Mouse (Mus musculus): ENCODE measurements at regions not wholly inside any gene's neighbourhood (a gene's known extent, or its start where the extent isn't known, plus 50 kb on each side); places are given as distances from the start of the nearest gene placed in this dataset.

DNA sequence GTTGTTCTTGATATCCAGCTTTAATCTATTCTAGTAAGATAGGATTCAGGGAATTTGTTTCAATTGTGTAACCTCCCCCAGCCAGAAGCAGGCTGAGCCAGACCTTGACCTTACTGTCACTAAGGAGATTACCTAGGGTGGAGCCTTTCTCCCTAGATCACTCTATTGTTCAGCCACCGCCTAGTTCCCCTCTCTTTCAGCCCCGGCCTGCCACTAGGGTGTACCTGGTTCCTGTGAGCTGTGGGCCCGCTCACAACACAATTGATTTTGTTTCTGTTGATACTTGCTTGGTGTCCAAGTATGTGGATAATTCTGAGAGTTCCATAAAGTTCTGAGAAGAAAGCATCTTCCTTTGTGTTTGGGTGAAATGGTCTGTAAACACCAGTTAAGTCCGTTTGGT is 228.8 kb upstream of the Fam3c start:
- Histone ChIP-seq H3K4me2 (ENCODE audit: low read length) (no peak overlapping the region), H3K9ac (ENCODE audit: low read depth, low read length) (no peak overlapping the region), H3K4me1 (replicated peaks; ENCODE audit: insufficient read depth, low read length) (no peaks in the 10 kb centered on the region), H3K27me3 (ENCODE audit: insufficient read depth, low read length) (no peaks in the 10 kb centered on the region), H3K4me3 (replicated peaks; ENCODE audit: low read depth, low read length) (no peak overlapping the region), H3K36me3 (ENCODE audit: insufficient read depth, low read length) (no peaks in the 10 kb centered on the region), H3K27ac (no peak overlapping the region), H3K9me3 (replicated peaks; ENCODE audit: low read length) (no peaks in the 10 kb centered on the region)
- no peak for TF ChIP-seq CTCF (IDR thresholded peaks at IDR 0.05; ENCODE audit: low read depth)
- no peak for DNase-seq (ENCODE audit: low spot score)
- WGBS = 73% methylated on average over 4 of the region's 4 CpGs
- ATAC-seq (replicated peaks; ENCODE audit: low FRiP score, low read depth) = no peak

DNA sequence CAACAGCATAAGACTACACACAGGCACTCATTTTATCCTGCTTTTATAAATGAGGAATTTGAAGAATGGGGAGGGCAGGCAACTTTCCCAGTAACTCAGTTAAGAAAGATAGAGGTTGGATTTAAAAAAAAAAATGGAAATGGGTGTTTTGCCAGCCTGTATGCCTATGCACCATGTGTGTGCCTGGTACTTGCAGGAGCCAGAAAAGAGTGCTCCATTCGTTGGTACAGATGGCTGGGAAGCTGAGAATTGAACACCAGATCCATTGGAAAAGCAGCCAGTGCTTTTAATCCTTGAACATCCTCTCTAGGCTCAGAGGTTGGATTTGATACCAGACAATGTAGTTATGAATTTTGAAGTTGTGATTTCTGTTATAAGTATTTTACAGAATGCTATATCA is 216.9 kb upstream of the Fam3c start:
- Histone ChIP-seq H3K4me1 (replicated peaks; ENCODE audit: insufficient read depth, low read length) (no peaks in the 10 kb centered on the region), H3K9me3 (replicated peaks; ENCODE audit: low read length) (no peaks in the 10 kb centered on the region), H3K4me3 (replicated peaks; ENCODE audit: low read depth, low read length) (no peak overlapping the region), H3K36me3 (ENCODE audit: insufficient read depth, low read length) (no peaks in the 10 kb centered on the region), H3K4me2 (ENCODE audit: low read length) (no peak overlapping the region), H3K27ac (no peak overlapping the region), H3K27me3 (ENCODE audit: insufficient read depth, low read length) (no peaks in the 10 kb centered on the region), H3K9ac (ENCODE audit: low read depth, low read length) (no peak overlapping the region)
- no peak for DNase-seq (ENCODE audit: low spot score)
- TF ChIP-seq CTCF (IDR thresholded peaks at IDR 0.05; ENCODE audit: low read depth) = no peak
- no peak for ATAC-seq (replicated peaks; ENCODE audit: low FRiP score, low read depth)
- WGBS = 61% methylated on average over 1 of the region's 1 CpGs

DNA sequence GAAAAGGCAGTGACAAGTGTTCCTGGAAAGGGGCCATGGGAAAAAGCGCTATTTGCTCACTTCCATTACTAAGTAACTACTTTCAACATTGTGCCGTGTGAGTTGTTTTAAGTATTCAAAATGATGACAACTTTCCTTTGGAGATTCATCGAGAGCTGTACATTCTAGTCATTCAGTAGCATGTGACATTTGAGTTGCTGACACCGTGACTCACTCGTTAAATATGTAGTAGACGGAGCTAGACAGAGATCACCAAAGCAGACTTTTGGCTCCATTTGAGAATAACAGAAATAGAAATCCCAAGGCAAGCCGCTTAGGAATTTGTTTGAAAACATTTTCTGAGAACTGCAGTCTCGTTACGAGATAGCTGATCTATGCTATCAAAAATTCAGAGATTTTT is 211.8 kb upstream of the Fam3c start:
- ATAC-seq (replicated peaks; ENCODE audit: low FRiP score, low read depth) (no peak), DNase-seq (ENCODE audit: low spot score) (no peak)
- Histone ChIP-seq H3K27me3 (ENCODE audit: insufficient read depth, low read length) (no peaks in the 10 kb centered on the region), H3K4me1 (replicated peaks; ENCODE audit: insufficient read depth, low read length) (no peaks in the 10 kb centered on the region), H3K4me2 (ENCODE audit: low read length) (no peak overlapping the region), H3K9ac (ENCODE audit: low read depth, low read length) (no peak overlapping the region), H3K27ac (no peak overlapping the region), H3K9me3 (replicated peaks; ENCODE audit: low read length) (no peaks in the 10 kb centered on the region), H3K4me3 (replicated peaks; ENCODE audit: low read depth, low read length) (no peak overlapping the region), H3K36me3 (ENCODE audit: insufficient read depth, low read length) (no peaks in the 10 kb centered on the region)
- WGBS = 78% methylated on average over 9 of the region's 9 CpGs
- TF ChIP-seq CTCF (IDR thresholded peaks at IDR 0.05; ENCODE audit: low read depth) = no peak

DNA sequence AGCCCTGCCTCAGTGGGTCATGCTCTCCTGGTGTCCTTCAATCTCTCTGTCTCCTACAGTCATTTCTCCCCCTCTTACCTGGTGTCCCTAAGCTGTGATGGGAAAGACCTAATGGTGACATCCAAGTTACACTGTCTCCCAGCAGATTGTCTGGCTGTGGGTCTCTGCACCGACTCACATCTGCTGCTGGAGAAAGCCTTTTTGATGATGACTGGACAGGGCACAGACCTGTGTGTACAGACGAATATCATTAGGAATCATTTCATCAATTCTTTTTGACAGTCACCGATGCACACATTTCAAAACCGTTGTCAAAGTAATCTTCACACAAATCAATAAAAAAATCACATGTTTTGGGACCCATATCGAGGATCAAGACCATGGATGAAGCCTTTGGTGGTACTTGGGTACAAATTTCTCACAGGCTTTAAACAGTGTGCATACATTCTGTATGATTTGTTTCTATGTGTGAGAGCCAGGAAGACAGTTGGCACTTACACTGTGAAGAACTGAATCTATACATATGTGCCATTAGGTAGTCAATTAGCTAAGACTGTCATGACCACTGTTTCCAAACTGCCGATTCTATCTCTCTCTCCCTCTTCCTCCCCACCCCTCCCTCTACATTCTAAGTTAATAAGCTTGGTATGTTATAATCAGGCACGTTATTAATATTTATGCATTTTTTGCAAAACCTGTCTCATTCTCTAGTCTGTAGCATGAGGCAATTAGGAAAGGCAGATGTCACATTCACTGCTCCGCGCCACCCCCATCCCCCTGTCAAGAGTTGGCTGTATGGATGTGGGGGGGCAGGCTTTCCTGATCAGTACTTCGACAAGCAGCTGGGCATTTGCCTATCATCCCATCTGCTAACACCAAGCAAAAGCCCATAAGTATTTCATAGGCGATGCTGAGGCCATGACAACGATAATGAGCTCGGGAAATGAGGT is 192.5 kb upstream of the Fam3c start:
- no peaks in the 10 kb centered on the region for H3K9me3 ChIP-seq (replicated peaks; ENCODE audit: low read length)
- H3K27ac ChIP-seq = no peak overlapping the region
- no peak overlapping the region for H3K9ac ChIP-seq (ENCODE audit: low read depth, low read length)
- no peak for ATAC-seq (replicated peaks; ENCODE audit: low FRiP score, low read depth)
- H3K4me3 ChIP-seq (replicated peaks; ENCODE audit: low read depth, low read length) = no peak overlapping the region
- TF ChIP-seq CTCF (IDR thresholded peaks at IDR 0.05; ENCODE audit: low read depth) = no peak
- WGBS = 81% methylated on average over 13 of the region's 13 CpGs
- no peaks in the 10 kb centered on the region for H3K4me1 ChIP-seq (replicated peaks; ENCODE audit: insufficient read depth, low read length)
- no peaks in the 10 kb centered on the region for H3K36me3 ChIP-seq (ENCODE audit: insufficient read depth, low read length)
- H3K27me3 ChIP-seq (ENCODE audit: insufficient read depth, low read length) = no peaks in the 10 kb centered on the region
- no peak overlapping the region for H3K4me2 ChIP-seq (ENCODE audit: low read length)
- no peak for DNase-seq (ENCODE audit: low spot score)

DNA sequence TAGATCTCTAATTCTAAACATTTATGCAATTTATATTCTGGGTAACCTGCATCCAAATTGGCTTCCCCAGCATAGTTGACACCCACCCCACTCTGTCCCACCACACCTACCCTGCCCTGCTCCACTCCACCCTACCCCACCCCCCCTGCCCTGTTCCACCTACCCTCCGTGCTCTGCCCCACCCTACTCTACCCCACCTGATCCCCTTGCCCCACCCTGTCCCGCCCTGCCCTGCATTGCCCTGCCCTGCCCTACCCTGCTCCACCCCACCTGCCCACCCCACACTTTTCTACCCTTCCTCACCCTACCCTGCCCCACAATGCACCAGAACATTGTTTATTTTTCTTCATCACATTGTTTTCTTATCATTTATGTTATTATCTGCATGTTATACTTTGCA is 185.6 kb upstream of the Fam3c start:
- Histone ChIP-seq H3K9me3 (replicated peaks; ENCODE audit: low read length) (no peaks in the 10 kb centered on the region), H3K4me2 (ENCODE audit: low read length) (no peak overlapping the region), H3K27ac (no peak overlapping the region), H3K4me1 (replicated peaks; ENCODE audit: insufficient read depth, low read length) (no peaks in the 10 kb centered on the region), H3K27me3 (ENCODE audit: insufficient read depth, low read length) (no peaks in the 10 kb centered on the region), H3K9ac (ENCODE audit: low read depth, low read length) (no peak overlapping the region), H3K4me3 (replicated peaks; ENCODE audit: low read depth, low read length) (no peak overlapping the region), H3K36me3 (ENCODE audit: insufficient read depth, low read length) (no peaks in the 10 kb centered on the region)
- no peak for DNase-seq (ENCODE audit: low spot score)
- WGBS = 77% methylated on average over 2 of the region's 2 CpGs
- no peak for ATAC-seq (replicated peaks; ENCODE audit: low FRiP score, low read depth)
- TF ChIP-seq CTCF (IDR thresholded peaks at IDR 0.05; ENCODE audit: low read depth) = no peak

DNA sequence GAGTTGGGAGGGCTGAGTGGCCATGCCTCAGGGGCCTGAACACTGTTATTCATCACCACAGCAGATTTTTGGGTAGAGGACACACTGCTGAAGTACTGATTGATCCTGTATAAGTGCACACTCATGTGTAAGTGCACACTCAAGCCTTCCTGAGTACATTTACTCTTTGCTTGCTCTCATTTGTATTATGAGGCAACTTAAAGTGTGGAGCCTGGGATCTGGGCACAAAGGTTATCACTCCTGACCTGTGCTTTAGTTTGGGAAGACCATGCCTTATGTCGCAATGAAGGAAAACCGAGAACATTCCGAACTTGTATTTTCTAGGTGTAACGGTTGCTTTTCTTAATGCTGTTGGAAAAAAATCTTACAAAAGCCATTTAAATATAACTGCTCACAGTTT is 182.2 kb upstream of the Fam3c start:
- no peak overlapping the region for H3K27ac ChIP-seq
- no peak overlapping the region for H3K9ac ChIP-seq (ENCODE audit: low read depth, low read length)
- H3K4me2 ChIP-seq (ENCODE audit: low read length) = no peak overlapping the region
- no peak for TF ChIP-seq CTCF (IDR thresholded peaks at IDR 0.05; ENCODE audit: low read depth)
- no peaks in the 10 kb centered on the region for H3K4me1 ChIP-seq (replicated peaks; ENCODE audit: insufficient read depth, low read length)
- DNase-seq (ENCODE audit: low spot score) (no peak), ATAC-seq (replicated peaks; ENCODE audit: low FRiP score, low read depth) (no peak)
- WGBS = 93% methylated on average over 4 of the region's 4 CpGs
- H3K9me3 ChIP-seq (replicated peaks; ENCODE audit: low read length) = no peaks in the 10 kb centered on the region
- no peaks in the 10 kb centered on the region for H3K27me3 ChIP-seq (ENCODE audit: insufficient read depth, low read length)
- no peak overlapping the region for H3K4me3 ChIP-seq (replicated peaks; ENCODE audit: low read depth, low read length)
- no peaks in the 10 kb centered on the region for H3K36me3 ChIP-seq (ENCODE audit: insufficient read depth, low read length)

Measured in kidney, postnatal 0 days (tissue).